Mouse (Mus musculus): ENCODE data around the gene Mylpf. TPM values are rescaled to one million over a fixed set of nuclear protein-coding genes. Genes with fewer than 3 reads are reported as not detected.
"Not testable (repeated sequence)": the region's sequence is repeated elsewhere in the genome, so short reads cannot be mapped to it uniquely, and the experiment has no call there.

Gene Mylpf
- 5.8 and 8.9 TPM in 2 replicates for polyA plus RNA-seq (2012; rRNA removed)

GRCm38 (mm10) chr7:127208553-127209438 lies at the start of gene Mylpf:
TSS of gene Mylpf (plus strand) at chr7:127208890.
- TF ChIP-seq CTCF (IDR thresholded peaks at IDR 0.05; ENCODE audit: borderline replicate concordance, extremely low read depth, insufficient read depth, insufficient read length) (peak; percentile 56; the same call in 1 of the 2 replicates), POLR2A (IDR thresholded peaks at IDR 0.05; ENCODE audit: borderline replicate concordance, extremely low read depth, insufficient read depth, insufficient read length, poor library complexity, severe bottlenecking) (peak; percentile 77)
- DNase-seq (ENCODE audit: low read depth) = peak; percentile 100

GRCm38 (mm10) chr7:127162546-127162945 lies 46.1 kb upstream of the Mylpf start:
- no peak for DNase-seq (ENCODE audit: low read depth)
- TF ChIP-seq POLR2A (IDR thresholded peaks at IDR 0.05; ENCODE audit: borderline replicate concordance, extremely low read depth, insufficient read depth, insufficient read length, poor library complexity, severe bottlenecking) = no peak
- no peak for TF ChIP-seq CTCF (IDR thresholded peaks at IDR 0.05; ENCODE audit: borderline replicate concordance, extremely low read depth, insufficient read depth, insufficient read length)

- DNase-seq (ENCODE audit: low read depth) = no peak
- TF ChIP-seq CTCF (IDR thresholded peaks at IDR 0.05; ENCODE audit: borderline replicate concordance, extremely low read depth, insufficient read depth, insufficient read length) (no peak), POLR2A (IDR thresholded peaks at IDR 0.05; ENCODE audit: borderline replicate concordance, extremely low read depth, insufficient read depth, insufficient read length, poor library complexity, severe bottlenecking) (no peak)
Measured at GRCm38 (mm10) chr7:127164002-127164401, 44.7 kb upstream of the Mylpf start.

- DNase-seq (ENCODE audit: low read depth) = no peak
- TF ChIP-seq CTCF (IDR thresholded peaks at IDR 0.05; ENCODE audit: borderline replicate concordance, extremely low read depth, insufficient read depth, insufficient read length) (no peak), POLR2A (IDR thresholded peaks at IDR 0.05; ENCODE audit: borderline replicate concordance, extremely low read depth, insufficient read depth, insufficient read length, poor library complexity, severe bottlenecking) (no peak)
Measured at GRCm38 (mm10) chr7:127165607-127166493, 42.8 kb upstream of the Mylpf start.

GRCm38 (mm10) chr7:127166501-127166900 lies 42.2 kb upstream of the Mylpf start:
- TF ChIP-seq CTCF (IDR thresholded peaks at IDR 0.05; ENCODE audit: borderline replicate concordance, extremely low read depth, insufficient read depth, insufficient read length) (no peak), POLR2A (IDR thresholded peaks at IDR 0.05; ENCODE audit: borderline replicate concordance, extremely low read depth, insufficient read depth, insufficient read length, poor library complexity, severe bottlenecking) (no peak)

GRCm38 (mm10) chr7:127176937-127177336 lies 31.8 kb upstream of the Mylpf start:
- TF ChIP-seq CTCF (IDR thresholded peaks at IDR 0.05; ENCODE audit: borderline replicate concordance, extremely low read depth, insufficient read depth, insufficient read length) (no peak), POLR2A (IDR thresholded peaks at IDR 0.05; ENCODE audit: borderline replicate concordance, extremely low read depth, insufficient read depth, insufficient read length, poor library complexity, severe bottlenecking) (no peak)

More at GRCm38 (mm10) chr7:127166501-127166900, 42.2 kb upstream of the Mylpf start:
- DNase-seq (ENCODE audit: low read depth) = no peak

GRCm38 (mm10) chr7:127180783-127181182 lies 27.9 kb upstream of the Mylpf start:
- DNase-seq (ENCODE audit: low read depth) = no peak
- TF ChIP-seq CTCF (IDR thresholded peaks at IDR 0.05; ENCODE audit: borderline replicate concordance, extremely low read depth, insufficient read depth, insufficient read length) (no peak), POLR2A (IDR thresholded peaks at IDR 0.05; ENCODE audit: borderline replicate concordance, extremely low read depth, insufficient read depth, insufficient read length, poor library complexity, severe bottlenecking) (no peak)

More at GRCm38 (mm10) chr7:127176937-127177336, 31.8 kb upstream of the Mylpf start:
- no peak for DNase-seq (ENCODE audit: low read depth)

GRCm38 (mm10) chr7:127181724-127182123 lies 27.0 kb upstream of the Mylpf start:
- DNase-seq (ENCODE audit: low read depth) = not testable (repeated sequence)

- no peak for DNase-seq (ENCODE audit: low read depth)
- no peak for TF ChIP-seq POLR2A (IDR thresholded peaks at IDR 0.05; ENCODE audit: borderline replicate concordance, extremely low read depth, insufficient read depth, insufficient read length, poor library complexity, severe bottlenecking)
- no peak for TF ChIP-seq CTCF (IDR thresholded peaks at IDR 0.05; ENCODE audit: borderline replicate concordance, extremely low read depth, insufficient read depth, insufficient read length)
Measured at GRCm38 (mm10) chr7:127183345-127183744, 25.3 kb upstream of the Mylpf start.

GRCm38 (mm10) chr7:127183828-127184227 lies 24.9 kb upstream of the Mylpf start:
- no peak for DNase-seq (ENCODE audit: low read depth)
- TF ChIP-seq CTCF (IDR thresholded peaks at IDR 0.05; ENCODE audit: borderline replicate concordance, extremely low read depth, insufficient read depth, insufficient read length) (no peak), POLR2A (IDR thresholded peaks at IDR 0.05; ENCODE audit: borderline replicate concordance, extremely low read depth, insufficient read depth, insufficient read length, poor library complexity, severe bottlenecking) (no peak)

GRCm38 (mm10) chr7:127184720-127185119 lies 24.0 kb upstream of the Mylpf start:
- TF ChIP-seq POLR2A (IDR thresholded peaks at IDR 0.05; ENCODE audit: borderline replicate concordance, extremely low read depth, insufficient read depth, insufficient read length, poor library complexity, severe bottlenecking) = no peak
- no peak for TF ChIP-seq CTCF (IDR thresholded peaks at IDR 0.05; ENCODE audit: borderline replicate concordance, extremely low read depth, insufficient read depth, insufficient read length)
- no peak for DNase-seq (ENCODE audit: low read depth)

Data from brain, embryonic 14.5 days (tissue).